Comparison of ENCODE assay signal across 12 mouse cellular contexts in the genomic region with DNA sequence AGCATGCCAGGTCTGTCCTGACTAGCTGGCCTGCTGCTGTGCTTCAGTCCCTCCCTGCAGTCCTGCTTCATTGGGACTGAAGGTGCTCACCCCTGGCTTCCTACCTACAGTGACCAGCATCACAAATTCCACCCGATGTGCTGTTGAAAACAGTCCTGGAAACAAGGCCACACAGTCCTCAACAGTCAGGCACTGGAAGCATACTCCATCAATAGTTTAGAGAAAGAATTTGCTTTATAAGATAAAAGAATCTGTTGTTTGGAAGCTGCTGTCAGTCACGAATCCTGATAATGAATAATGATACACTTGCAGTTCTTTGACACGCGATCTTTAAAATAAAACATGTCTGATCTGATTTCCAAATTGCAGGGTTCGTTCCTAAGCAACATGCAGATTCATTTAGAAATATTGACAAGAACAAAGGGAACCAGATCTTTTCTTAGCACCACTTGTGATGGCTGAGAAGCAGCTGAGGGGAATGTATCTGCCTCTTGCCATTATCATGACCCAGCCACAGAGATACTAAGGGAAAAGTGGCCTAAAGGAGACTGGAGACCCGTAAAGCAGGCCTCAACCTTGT.
"Had no signal": no experiment of that assay in that cellular context is flagged by ENCODE, and none has a peak within 500 bp of the region (broad histone marks: within the 10 kb centered on the region; RNA-seq: fewer than 3 reads in every experiment).

No protein-coding gene starts in this region.

- ATAC-seq: midbrain, embryonic 13.5 days had no signal

- H3K9me3 ChIP-seq: kidney, embryonic 15.5 days; limb, embryonic 13.5 days; midbrain, embryonic 13.5 days; neural tube, embryonic 15.5 days had no signal

- H3K27ac ChIP-seq: kidney, embryonic 15.5 days; limb, embryonic 13.5 days; liver, embryonic 14.5 days; midbrain, embryonic 13.5 days; neural tube, embryonic 15.5 days had no signal

- H3K4me1 ChIP-seq: kidney, embryonic 15.5 days; limb, embryonic 13.5 days; midbrain, embryonic 13.5 days; neural tube, embryonic 15.5 days had no signal

- DNase-seq: kidney, adult 2 months; kidney, postnatal 14 days; left cerebral cortex, postnatal 4 days; lung, adult 18-20 months; right cerebral cortex, adult 18-20 months; thymus, adult 2 months; thymus, postnatal 25 days had no signal

- H3K27me3 ChIP-seq: kidney, embryonic 15.5 days; limb, embryonic 13.5 days; midbrain, embryonic 13.5 days; neural tube, embryonic 15.5 days had no signal

- H3K4me2 ChIP-seq: kidney, embryonic 15.5 days; limb, embryonic 13.5 days; midbrain, embryonic 13.5 days; neural tube, embryonic 15.5 days had no signal

- H3K36me3 ChIP-seq: kidney, embryonic 15.5 days; limb, embryonic 13.5 days; midbrain, embryonic 13.5 days; neural tube, embryonic 15.5 days had no signal

- H3K9ac ChIP-seq: kidney, embryonic 15.5 days; limb, embryonic 13.5 days; liver, embryonic 14.5 days; midbrain, embryonic 13.5 days; neural tube, embryonic 15.5 days had no signal

- H3K4me3 ChIP-seq: kidney, embryonic 15.5 days; limb, embryonic 13.5 days; midbrain, embryonic 13.5 days; neural tube, embryonic 15.5 days had no signal
